Mouse (Mus musculus): ENCODE results near the gene Uqcc2.

DNA sequence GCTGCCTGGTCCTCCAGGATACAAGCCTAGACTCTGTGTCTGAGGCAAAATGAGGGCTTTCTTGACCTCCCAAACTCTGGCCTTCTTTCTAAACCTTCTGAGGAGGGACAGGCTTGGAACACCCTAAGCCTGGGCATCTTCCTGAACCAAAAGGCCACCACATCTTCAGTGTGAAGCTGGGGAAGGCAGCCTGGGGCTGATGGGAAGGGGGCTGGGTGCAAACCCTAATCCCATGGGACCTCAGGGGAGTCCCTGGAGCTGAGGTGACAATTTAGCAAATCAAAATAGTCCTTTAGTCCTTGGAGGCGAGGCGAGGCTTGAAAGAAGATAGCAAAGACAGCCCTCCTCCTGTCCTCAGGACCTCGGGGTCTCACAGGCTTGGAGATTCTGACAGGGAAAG is 42.6 kb upstream of the Uqcc2 start:
- TF ChIP-seq CTCF (IDR thresholded peaks at IDR 0.05 in 2 of 3, conservative IDR thresholded peaks at IDR 0.05 in 1 of 3; ENCODE audit: control insufficient read depth in 1 of 3, insufficient read depth in 1 of 3, low read depth in 2 of 3, low read length in 3 of 3, poor library complexity in 1 of 3, severe bottlenecking in 1 of 3) (no peak), EP300 (IDR thresholded peaks at IDR 0.05; ENCODE audit: low read depth in 1 of 2, low read length in 2 of 2) (no peak), TAL1 (IDR thresholded peaks at IDR 0.05; ENCODE audit: low read length) (no peak), GATA1 (IDR thresholded peaks at IDR 0.05; ENCODE audit: low read depth, low read length) (no peak), POLR2A (IDR thresholded peaks at IDR 0.05; ENCODE audit: control insufficient read depth in 1 of 2, insufficient read depth in 1 of 2, low read depth in 1 of 2, low read length in 2 of 2, poor library complexity in 1 of 2) (no peak), TCF12 (IDR thresholded peaks at IDR 0.05; ENCODE audit: low read depth, low read length) (no peak), NELFE (IDR thresholded peaks at IDR 0.05; ENCODE audit: low read depth, low read length) (no peak), ZMIZ1 (IDR thresholded peaks at IDR 0.05; ENCODE audit: low read depth, low read length) (no peak), ETS1 (IDR thresholded peaks at IDR 0.05; ENCODE audit: low read depth, low read length) (no peak), USF1 (IDR thresholded peaks at IDR 0.05; ENCODE audit: low read depth, low read length) (no peak), GABPA (IDR thresholded peaks at IDR 0.05; ENCODE audit: low read depth, low read length) (no peak), HCFC1 (IDR thresholded peaks at IDR 0.05; ENCODE audit: low read depth, low read length) (no peak)

All from MEL (cell line).